Mouse (Mus musculus): ENCODE results near the gene Xrcc1.
A peak's percentile ranks its signal among the peaks of the same experiment; 100 is the strongest.

DNA sequence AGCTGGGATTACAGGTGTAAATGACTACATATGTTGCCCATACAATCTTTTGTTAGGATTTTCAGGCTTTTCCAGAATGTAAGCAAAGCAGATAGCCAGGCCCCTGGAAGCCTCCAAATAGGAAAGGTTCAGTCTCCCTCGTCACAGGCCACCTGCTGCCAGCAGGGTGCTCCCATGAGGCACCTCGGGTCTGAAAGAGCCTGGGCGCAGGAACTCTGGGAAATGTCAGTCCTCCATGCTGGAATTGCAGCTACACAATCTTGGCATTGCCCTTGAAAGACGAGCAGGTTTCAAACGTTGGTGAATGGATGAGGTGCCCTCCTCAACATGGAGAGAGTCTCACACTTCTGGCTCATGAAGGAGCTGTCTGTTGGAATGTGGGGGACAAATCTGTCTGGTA lies 7.9 kb upstream of the Xrcc1 start:
- TF ChIP-seq CTCF (IDR thresholded peaks at IDR 0.05; ENCODE audit: borderline replicate concordance, insufficient read depth, low read length) (no peak), POLR2A (IDR thresholded peaks at IDR 0.05; ENCODE audit: low read depth, low read length) (0 out of 2 replicates have a peak, but pooled peaks have one; percentile 7)

Data from embryonic fibroblast, embryonic 13.5 days (primary cell).